Mouse (Mus musculus) ES-Bruce4 (cell line): ENCODE measurements around the gene Adm.

Source experiments
- CTCF ChIP-seq: IDR thresholded peaks from one replicate; pipeline ENCODE4 v1.8.1; 2011; ENCODE audit warnings: low read depth, low read length
- EP300 ChIP-seq: IDR thresholded peaks from 2 replicates; pipeline ENCODE4 v1.6.1; 2011; ENCODE audit warnings: low read depth, low read length; ENCODE audit not compliant: insufficient read depth
- POLR2A ChIP-seq: IDR thresholded peaks from one replicate; pipeline ENCODE4 v1.8.1; 2011; ENCODE audit warnings: low read length; ENCODE audit not compliant: insufficient read depth

DNA sequence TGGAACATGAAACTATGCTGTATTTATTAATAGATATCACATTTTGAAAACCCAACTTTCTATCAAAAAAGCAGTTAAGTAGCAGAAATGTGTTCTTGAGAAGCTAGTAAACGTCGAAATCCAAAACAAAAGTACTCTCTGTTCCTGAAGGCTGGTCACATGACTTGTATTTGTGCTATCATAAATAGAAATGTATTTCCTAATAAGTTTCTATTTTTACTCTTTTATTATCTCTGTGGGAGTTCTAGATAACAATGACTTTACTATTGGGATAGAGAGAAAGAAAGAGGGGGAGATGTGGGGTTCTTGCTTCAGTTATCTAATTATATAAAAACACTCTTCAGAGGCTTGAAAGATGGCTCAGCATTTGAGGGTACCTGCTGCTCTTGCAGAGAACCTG, 42.2 kb upstream of the Adm start:
- no peak for TF ChIP-seq CTCF
- no peak for TF ChIP-seq POLR2A
- no peak for TF ChIP-seq EP300
